Mouse (Mus musculus): ENCODE data around the gene Lpcat1.

- TF ChIP-seq POLR2A (IDR thresholded peaks at IDR 0.05; ENCODE audit: low read depth, low read length) (no peak), CTCF (IDR thresholded peaks at IDR 0.05; ENCODE audit: borderline replicate concordance, insufficient read depth, low read length) (no peak)
Measured at GRCm38 (mm10) chr13:73465156-73465555, 1.8 kb upstream of the Lpcat1 start.

Data from embryonic fibroblast, embryonic 13.5 days (primary cell).